Mouse (Mus musculus): ENCODE results near the gene Hist1h1c.

DNA sequence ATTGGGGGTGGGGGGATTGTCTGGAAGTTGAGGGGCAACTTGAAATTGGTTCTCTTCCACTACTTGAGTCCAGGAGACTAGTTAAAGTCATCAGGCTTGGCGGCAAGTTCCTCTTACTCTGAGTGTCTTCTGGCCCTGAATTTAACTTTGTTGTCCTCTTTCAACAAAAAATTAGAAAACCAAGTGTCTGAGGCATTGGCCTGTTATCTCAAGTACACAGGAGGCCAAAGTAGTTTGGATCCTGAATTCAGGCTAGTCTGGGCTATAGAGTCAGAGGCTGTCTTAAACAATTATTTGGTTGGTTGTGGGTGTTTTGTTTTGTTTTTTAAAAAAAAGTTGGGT, 26.5 kb downstream of the Hist1h1c start:
- no peak for TF ChIP-seq CTCF (IDR thresholded peaks at IDR 0.05; ENCODE audit: low read depth, low read length)
- TF ChIP-seq GATA1 (IDR thresholded peaks at IDR 0.05; ENCODE audit: borderline replicate concordance, low read length) = no peak
- TF ChIP-seq TAL1 (conservative IDR thresholded peaks at IDR 0.05; ENCODE audit: low read depth, low read length) = no peak
- TF ChIP-seq GATA2 (IDR thresholded peaks at IDR 0.05; ENCODE audit: borderline replicate concordance, low read depth, low read length) = no peak
- peak; percentile 98; the same call in 1 of the 2 replicates for TF ChIP-seq POLR2AphosphoS5 (IDR thresholded peaks at IDR 0.05; ENCODE audit: insufficient replicate concordance, low read depth, low read length)

All from G1E (cell line).